Mouse (Mus musculus) adrenal gland, postnatal 36 days (tissue): Measurements from ENCODE around the gene Htr7. TPM values are rescaled to one million over a fixed set of nuclear protein-coding genes. Genes with fewer than 3 reads are reported as not detected.

Source experiments
- DNase-seq, 2 experiments: peaks; one replicate each; pipeline ENCODE4 v3.0.0; 2021; ENCODE audit warnings: mixed read lengths in 1 of 2
- long read RNA-seq, 2 experiments: library from polyadenylated mRNA; stranded (forward); transcript quantifications; one replicate each; pipeline ENCODE4 v2.0.0; 2021; ENCODE audit warnings: borderline sequencing depth in 2 of 2
- total RNA-seq, 2 experiments: library from RNA; stranded (reverse); gene quantifications; 2 replicates each; pipeline ENCODE4 v1.2.3; 2021

The Htr7 gene
- under 1 TPM in 1 of 2 experiments, not detected in 1; 0.20 TPM for total RNA-seq
- long read RNA-seq, experiment 1, result 0 reads
- long read RNA-seq, experiment 2, result 0 reads

DNA sequence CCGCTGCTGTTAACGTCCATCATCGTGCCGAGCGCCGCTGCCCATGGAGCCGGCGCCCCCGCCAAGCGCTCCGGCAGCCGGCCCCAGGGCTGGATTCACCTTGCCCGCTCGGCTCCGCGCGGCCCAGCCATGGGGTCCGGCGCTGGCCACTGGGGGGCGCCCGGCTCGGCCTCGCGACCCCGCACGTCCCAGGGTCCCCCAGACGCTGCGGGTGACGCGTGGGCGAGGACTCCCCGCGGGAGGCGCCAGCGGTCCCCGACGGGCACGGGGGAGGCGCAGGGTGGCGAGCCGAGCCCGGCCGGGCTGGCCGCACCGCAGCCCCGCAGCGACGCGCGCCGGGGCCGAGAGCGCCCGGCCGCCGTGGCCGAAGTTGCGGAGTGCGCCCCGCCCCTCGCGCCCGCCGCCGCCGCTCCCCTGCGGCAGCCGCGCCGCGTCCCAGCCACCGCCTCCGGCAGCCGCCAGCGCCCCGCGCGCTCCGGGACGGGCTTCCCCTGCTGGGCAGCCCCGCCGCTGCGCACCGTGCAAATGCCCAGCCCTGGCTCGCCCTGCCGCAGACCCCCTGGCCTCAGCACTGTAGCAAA is at the start of gene Htr7:
Htr7 (minus strand) TSS at position 277 of the 581 bp plus-strand sequence.
- peak; percentile 24 to 27 for DNase-seq

DNA sequence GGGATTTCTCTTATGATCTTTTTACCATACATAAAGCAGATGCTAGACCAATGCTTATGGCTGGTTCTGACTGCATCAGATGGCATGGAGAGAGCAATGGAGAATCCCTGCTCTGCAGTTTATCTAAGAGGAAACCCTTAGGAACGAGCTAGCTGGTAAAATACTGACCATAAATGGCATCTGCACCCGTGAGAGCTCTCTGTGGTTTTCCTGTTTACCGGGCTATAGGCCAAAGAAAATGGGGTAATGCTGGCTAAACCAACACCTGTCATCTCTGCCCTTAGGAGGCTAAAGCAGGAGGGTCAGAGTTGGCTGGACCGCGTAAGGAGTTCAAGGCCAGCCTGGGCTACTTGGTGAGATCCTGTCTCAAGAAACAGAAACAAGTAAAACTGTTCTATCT is 46.6 kb upstream of the Htr7 start:
- no peak for DNase-seq

DNA sequence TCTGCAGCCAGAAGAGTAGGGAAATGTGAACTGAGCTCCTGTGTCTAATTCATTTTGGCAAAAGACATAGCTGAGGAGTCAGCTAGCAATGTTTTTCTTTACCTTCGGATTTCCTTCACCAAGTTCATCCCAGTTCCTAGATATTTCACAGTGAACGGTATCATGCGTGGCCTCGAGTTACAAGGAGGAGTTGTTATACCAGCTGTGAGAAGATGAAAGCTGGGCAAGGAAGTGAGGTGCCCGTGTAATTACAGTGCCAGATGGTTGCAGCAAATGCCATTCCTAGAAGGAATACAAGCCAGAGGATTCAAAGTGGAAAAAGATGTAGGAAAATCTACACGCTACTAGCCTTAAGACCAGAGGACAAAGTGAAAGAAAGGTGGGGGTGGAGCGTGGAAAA is 41.6 kb upstream of the Htr7 start:
- DNase-seq, result no peak

DNA sequence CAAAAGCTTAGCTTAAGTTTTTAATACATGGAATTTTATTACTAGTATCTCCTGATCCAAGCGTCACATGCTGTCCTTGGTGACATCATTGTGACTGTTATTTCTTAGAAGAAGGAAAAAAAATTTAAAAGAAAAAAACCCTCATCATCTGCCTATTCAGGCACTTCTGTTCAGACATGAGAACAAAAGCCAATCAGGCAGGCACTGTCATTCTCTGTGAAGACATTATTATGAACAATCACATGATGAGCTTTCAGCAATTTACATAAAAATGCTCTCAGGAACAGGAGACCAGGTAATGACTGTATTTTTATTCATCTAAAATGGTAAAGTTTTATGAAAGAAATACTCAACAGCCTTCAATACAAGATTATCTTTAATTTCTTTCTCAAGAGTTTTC is 41.0 kb upstream of the Htr7 start:
- DNase-seq, result no peak

DNA sequence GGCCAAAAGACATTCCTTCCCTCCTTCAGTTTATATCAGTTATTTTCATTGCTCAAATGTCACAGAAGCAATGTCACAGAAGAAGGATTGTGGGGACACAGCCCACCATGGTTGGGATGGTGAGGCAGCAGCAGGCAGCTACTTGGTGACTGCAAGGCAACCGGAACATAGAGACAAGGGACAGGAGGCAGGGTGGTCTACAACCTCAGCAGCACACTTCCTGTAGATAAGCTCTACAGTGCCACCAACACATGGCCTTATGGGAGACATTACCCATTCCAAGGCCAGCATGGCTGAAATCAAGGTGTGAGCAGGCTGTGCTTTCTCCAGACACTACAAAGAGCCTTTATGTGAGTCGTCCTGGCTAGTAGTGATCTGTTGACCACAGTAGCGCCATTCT is 39.9 kb upstream of the Htr7 start:
- DNase-seq, result no peak

DNA sequence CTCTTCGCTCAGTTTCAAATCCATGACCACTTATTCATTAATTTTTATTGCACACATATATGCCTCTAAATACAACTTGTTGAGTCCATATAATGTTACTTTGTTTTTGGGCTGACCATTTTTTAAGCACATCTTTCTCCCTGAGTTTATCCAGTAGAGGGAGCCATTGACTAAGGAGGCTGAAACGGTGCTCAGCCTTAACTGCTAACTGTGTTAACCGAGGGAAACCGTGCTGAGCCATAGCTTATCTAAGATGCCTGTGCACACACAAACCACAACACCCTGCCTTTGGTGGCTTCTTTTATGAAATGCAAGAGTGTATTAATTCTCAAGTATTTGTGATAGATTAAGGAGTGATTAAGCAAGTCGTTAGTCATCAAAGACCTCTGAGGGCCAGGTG is 33.5 kb upstream of the Htr7 start:
- no peak for DNase-seq

DNA sequence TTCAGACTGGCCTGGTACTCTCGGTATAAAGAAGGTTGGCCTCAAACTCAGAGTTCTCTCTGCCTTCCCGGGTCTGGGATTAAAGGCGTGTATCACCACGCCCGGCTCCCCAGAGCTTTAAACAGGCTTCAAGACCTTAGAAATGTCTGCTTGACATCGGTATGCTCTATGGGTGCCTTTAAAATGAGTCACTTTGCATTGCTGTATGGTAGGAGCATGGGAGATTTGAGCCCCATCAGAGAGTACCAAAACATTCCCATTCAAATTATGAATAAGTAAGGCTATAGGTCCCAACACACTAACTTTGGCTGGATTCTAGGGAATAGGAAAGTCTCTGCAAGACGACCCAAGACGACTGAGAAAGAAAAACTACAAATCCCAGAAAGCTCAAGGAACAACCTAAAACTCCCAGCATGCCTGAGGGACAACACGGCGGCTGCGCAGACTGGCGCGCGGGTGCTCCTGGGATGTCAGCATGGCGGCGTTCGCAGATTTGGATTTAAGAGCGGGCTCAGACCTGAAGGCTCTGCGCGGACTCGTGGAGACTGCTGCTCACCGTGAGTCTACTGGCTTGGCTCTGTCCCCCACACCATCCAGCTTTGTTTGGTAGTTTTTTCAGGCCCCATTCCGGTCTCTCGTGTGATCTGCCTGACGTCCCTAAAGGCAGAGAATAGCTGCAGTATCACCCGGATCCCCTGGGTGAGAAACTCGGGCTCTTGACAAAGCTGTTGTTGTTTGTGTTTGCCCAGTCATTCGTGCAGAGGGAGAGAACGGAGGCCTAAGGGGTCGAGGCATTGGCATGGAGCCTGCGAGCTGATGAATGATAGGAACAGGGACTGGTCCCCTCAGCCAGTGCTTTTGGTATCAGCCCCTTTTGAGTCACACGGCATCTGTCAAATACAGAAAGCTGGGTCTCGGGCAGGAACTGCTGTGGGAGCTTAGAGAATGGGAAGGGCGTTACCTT is 26.2 kb upstream of the Htr7 start, which contains the start of gene Rpp30:
Rpp30 (plus strand) TSS at position 455 of the 964 bp plus-strand sequence.
- DNase-seq, result peak; percentile 88 to 91

DNA sequence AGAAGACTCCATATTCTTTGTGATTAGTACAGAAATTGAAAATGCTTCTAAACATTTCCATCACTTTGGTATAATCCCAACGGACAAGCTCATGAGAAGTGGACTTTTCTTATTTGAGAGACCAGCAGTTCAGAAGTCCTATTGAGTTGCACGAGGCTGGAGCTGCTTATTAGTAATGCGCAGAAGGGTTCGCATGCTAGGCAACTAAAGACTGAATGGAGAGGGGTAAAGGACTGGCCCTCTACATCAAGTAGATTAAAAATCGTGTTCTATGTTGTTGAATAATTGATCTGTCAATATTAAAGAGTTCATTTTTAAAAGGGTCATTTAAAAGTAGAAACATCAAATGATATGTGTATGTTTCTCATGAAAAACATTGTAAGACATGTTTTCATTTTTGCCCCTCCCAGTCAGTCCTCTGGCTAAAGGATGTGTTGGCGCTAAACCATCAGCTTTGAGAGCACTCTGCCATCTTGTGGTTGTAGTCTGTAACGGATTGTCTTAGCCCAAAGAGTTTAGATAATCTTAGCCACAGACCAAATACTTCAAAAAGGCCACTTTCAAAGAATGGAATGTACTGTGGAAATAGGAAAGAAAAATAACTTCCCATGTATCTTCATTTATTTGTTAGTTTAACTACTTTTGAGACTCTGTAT is 25.4 kb upstream of the Htr7 start:
- peak; percentile 3 to 32 for DNase-seq

DNA sequence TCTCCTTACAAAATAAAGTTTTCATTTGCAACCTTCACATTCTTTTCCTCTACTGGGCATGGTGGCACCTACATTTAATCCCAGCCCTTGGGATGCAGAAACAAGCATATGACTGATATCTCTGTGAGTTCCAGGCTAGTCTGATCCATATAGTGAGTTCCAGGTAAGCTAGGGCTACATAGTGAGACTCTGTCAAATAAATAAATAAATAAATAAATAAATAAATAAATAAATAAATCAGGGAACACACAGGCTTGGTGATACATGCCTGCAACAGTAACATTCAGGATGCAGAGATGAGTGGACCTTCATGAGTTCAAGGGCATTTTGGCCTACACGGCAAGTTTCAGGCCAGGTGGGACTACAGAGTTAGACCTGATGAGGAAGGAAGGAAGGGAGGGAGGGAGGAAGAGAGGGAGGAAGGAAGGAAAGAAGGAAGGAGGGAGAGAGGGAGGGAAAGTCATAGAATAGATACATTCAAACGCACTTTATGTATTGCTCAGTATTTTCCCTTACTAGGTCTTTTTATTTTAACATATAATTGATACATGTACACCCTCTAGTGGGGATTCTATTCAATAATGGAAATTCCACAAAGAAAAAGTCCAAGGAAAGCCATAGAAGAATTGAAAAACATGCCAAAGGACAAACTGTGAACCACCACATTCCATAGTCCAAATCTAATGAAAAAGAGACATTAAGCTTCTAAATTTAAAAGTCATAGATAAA is 5.7 kb upstream of the Htr7 start:
- no peak for DNase-seq

DNA sequence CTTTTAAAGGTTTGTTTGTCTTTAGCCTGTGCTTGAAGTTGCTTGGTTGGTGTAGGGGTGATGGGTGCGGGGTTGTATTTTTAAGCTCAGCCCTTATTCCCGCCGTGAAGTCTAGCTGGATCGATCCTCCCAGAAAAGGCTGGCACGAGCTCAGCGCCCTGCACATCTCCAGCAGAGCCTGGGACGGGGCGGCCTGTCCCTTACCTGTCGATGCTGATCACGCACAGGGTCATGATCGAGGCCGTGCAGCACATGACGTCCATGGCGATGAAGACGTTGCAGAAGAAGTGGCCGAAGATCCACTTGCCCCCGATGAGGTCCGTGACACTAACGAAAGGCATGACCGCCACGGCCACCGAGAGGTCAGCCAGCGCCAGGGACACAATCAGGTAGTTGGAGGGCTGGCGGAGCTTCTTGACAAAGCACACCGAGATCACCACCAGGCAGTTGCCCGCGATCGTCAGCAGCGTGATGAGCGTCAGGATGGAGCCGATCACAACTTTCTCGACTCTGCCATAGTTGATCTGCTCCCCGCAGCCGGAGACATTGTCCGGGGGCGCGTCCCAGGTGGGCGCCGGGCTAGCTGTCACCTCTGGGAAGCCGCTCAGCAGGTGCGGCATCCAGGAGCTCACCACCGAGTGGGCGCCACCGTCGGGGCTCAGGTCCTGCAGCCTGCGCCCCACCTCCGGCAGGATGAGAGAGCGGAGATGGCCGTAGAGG is 645 bp downstream of the Htr7 start:
- DNase-seq, result peak in 1 of 2 experiments; percentile 0

DNA sequence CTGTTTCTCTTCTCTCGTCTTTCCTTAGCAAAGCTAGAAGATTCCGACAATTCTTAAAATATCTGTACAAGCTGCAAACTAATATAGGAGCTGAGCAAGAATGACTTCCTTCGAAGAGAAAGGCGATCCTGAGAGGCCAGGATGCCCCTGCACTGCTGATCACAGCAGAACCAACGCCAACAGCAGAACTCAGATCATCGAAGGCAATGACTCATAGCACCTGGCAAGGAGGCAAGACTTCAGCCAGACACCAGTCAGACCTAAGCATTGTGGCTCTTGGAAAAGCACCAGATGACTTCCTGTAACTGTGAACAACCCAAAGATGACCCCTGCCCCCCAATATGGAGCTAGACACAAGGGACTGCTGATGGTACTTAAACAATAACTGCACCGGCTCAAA is 11.3 kb downstream of the Htr7 start:
- peak in 1 of 2 experiments; percentile 1 for DNase-seq

DNA sequence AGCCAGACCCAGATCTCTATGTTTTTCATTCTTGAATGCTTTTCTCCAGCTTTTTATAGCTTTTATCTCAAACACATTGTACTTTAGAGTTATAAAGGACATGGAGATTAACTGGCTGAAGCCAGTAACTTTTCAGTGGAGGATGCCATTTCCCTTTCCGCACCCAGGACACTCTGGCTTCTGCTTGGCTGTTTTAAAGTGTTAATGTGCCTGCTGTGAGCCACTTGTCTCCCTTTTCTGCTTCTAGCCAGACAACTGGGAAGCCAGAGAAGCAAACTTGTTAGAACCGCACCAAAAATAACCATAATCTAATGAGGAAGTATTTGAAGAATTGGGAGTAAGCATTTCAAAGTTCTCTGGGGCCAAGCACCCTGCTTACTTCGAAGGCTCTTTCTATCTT is 42.5 kb downstream of the Htr7 start:
- DNase-seq, result no peak

DNA sequence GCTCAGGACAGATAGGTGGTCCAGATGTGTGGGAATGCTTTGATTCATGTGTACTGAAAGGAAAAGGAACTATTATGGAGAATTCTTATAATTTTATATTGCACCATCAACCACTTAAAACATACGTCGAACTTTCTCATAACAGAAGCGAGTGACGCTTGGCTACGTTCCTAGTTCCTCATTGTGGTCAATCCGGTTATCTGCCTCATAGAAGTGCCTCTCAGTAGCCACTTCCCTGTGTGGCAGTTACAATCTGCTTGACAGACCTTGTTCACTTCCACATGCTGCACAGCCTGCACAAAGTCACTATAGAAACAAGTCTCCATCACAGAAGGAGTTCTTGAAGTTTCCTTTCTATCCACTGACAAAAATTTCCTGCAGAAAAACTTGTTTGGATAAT is 51.0 kb downstream of the Htr7 start:
- peak in 1 of 2 experiments; percentile 7 for DNase-seq

DNA sequence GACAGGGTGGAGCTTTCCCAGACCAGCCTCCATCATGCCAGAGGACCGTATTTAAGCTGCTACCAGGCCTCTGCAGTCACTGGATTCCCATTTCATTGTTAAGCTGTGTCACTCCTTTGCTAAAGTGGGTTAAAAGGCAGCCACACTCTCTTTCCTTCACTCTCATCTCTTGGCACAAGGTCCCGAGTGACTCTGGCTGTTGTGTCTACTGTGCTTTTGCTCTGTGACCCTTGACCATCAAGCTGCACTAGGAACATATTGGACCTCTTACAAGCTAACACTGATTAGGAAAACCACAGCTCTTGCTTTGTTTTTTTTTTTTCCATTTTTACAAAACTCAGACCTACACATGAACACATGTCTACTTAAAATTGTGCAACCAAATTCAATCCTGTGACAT is 52.3 kb downstream of the Htr7 start:
- no peak for DNase-seq

DNA sequence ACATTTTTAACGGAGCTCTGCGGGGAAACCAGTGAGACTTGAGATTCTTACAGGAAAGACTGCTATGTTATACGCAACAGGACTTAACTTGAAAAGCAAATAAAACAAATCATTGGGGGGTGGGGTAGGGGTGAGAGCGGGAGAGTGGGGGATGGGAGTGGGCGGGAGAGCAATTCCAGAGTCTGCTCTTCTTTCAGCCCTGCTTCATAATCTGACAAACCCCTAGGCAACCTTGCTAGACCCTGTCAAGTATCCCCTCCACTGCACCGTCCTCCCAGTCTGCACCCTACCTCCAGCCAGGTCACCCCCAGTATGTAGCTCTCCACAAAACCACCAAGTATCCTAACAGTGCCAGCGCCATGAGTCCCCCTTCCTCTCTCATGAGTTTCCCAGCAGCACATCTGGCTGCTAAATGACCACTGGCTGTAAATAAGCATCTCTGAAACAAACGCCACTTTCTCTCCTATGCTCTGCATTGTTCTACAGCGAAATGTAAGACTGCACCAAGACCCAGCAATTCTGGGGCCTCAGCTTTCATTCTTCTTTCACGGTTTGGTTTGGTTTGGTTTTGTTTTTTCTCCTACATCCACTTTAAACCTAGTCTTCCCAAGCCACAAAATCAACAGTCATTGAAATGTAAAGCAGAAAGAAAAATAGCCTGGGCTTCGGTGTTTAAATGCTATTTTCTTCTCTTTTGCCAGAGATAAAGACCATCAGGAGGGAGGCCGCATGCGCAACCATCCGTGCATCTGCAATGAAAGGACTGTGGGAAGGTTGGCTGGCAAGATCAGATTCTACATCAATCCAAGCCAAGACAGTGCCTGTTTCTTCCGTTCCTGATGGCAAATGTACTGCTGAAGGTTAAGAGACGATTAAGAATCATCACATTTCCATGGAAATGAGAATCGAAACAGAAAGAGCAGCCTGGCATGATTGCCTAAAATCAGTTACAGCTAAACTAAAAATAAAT is 54.5 kb downstream of the Htr7 start:
- DNase-seq, result no peak

DNA sequence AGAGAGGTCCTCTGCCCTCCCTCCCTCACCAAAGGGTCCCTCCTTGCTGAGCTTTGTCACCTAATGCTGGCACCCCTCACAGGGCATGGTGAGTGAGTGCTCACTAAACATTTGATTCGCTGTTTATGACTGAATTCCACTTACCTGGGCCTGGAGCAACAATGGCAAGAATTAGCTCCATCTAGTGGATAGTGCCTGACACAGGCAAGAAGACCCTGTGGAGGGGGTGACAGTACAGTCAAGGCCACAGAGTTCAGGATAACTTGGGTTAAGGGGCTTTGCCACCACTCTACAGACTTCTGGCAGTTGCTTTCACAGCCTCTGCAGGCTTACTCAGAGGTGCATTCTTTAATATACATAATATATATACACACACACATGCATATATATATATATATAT is 55.8 kb downstream of the Htr7 start:
- no peak for DNase-seq

DNA sequence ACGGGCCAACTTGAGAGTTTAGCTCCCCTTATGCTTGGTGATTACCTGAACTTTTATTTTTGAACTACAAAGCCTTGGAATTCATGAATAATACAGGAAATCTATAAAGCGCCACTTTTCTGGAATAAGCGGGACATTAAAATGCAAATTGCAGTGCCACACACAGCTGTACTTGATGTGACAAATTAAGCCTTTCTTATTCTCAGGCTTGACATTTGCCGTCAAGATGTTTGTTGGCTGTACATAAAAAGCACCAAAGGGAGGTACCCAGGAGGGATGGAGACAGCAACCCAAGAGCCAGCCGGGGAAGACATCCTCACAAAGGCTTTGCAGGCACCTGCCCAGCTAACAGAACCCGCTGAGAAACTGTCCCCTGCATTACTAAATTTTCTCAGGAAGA is 56.4 kb downstream of the Htr7 start:
- no peak for DNase-seq

DNA sequence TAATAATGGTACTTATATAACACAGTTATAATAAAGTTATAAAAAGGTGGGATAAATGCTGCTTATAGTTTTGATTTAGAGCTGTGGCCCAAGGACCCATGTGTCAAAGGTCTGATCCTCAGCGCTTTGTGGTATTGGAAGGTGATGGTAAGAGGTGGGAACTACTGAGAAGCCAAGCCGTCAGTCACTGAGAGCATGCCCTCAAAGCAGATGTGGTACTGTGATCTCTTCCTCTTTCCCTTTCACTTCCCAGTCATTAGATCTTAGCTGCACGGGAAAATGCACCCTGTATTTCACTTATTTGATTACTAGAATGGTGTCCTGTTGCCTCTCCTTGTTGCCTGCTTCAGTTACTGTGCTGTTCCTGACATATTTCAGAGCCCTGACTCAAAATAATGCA is 59.9 kb downstream of the Htr7 start:
- no peak for DNase-seq

DNA sequence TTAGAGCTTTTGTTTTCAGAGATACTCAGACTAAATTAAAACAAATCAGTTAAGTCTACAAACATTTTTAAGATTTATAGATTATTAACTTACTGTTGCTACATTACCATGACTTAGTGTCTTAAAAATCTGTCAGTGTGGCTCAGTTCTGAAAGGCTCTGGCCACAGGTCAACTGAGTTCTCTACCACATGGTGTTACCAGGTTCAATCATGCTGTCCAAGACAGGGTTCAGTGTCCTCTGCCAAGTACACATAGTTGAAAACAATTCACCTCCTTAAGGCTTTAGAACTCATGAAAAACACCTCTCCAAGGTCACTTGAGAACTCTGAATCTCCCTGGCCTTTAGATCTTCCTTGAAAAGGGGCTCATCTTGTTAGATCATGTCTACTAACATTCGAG is 69.8 kb downstream of the Htr7 start:
- no peak for DNase-seq

DNA sequence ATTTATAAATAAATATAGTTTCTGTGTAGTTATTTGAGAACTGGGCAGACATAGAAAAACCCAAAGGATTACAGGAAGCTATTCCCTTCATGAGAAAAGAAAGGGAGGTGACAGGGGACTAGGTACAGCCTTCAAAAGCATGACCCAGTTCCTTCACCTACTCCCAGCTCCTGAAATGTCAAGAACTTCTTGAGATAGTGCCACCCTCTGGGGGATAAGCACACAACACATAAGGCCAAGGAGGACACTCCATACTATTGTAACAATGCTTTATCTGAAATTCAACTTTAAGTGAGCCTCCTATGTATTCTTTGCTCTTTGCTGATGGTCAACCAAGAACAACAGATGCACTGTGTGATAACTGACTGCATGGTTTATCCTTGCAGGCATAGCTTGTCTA is 82.6 kb downstream of the Htr7 start:
- no peak for DNase-seq
